Mouse (Mus musculus) megakaryocyte-erythroid progenitor cell, adult 5-6 weeks (primary cell): ENCODE data around the gene Scel. TPM values are rescaled to one million over a fixed set of nuclear protein-coding genes. Genes with fewer than 3 reads are reported as not detected.

Experiments
- ATAC-seq: replicated peaks from 2 replicates; pipeline ENCODE4 v1.8.0; 2016; ENCODE audit warnings: mild to moderate bottlenecking, inconsistent platforms; ENCODE audit not compliant: severe bottlenecking, poor library complexity, low FRiP score, low TSS enrichment
- total RNA-seq, 2 experiments: library from RNA; stranded (forward) in 1 of 2; stranded (reverse) in 1 of 2; fragments of 200-1000, 215-1000 nt in 1 of 2; fragments of >200 nt in 1 of 2; fragmentation: Nextera tagmentation in 1 of 2; gene quantifications; 2 replicates each; pipeline ENCODE4 v1.2.3; 2014 to 2017

Gene Scel
- total RNA-seq, 2 experiments from 2014 or later = not detected

DNA sequence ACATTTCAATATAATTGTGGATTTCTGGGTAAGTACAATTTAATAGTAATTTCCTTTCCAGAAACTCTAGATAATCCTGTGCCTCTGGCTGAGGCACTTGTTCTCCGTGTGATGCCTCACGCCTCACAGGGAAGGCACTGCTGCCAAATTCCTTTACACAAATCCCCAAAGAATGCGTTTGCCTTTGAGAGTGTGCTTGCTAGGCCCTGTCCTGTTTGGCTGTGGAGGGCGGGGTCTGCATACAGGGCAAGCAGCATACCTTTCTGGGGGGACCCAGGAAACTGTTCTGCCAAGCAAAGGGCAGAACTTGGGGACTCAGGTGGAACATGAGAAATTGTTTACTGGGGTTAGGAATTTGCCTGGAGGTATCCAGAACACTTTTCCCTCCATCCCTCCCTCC, 12.2 kb upstream of the Scel start:
- no peak for ATAC-seq

DNA sequence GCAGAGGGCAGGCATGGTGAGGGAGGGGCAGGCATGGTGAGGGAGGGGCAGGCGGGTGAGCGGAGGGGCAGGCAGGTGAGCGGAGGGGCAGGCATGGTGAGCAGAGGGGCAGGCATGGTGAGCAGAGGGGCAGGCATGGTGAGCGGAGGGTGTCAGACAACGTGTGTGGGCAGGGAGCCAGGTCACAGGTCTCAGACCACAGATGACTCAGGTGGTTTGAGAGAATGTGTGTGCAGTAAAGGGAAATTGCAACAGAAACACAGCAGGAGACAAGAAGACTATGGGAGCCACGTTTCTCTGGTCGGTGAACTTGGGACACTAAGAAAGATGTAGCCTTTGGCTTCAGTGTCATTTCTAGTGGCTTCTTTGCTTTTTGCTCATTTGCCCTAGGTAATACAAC, 8.6 kb upstream of the Scel start:
- ATAC-seq = no peak

DNA sequence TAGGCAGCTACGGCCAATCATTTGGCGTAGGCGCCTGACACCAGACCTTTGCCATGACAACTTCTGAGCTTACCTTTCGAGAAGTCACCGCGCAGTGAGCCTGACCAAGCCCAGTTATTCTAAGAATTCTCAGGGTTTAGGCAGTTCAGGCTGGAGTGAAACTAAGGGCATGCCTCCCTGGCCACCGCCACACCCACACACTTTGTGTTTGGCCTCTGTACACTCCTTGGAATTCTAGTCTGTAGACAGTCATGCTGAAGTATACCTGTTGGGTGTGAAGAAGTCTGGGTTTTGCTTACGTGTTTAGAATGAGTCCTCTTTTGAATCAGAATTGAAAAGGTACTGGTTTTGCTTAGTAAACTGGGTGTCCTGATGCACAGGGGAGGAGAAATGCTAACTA, 3.6 kb upstream of the Scel start:
- no peak for ATAC-seq

DNA sequence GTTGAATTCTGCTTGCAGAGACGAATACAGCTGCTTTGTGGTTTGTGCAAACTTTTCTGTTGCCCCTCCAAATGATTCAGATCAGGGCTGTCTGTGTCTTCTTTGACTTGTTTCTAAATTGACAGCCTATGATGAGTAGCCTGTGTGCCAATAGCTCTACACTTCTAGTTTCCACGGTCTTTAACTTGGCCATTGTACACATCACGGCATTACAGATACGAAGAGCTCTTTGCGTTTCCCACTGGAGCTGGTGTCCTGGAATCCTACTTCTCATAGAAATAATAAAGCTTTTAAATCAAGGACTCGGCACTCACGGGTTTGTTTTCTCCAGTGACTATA, 300 bp downstream of the Scel start:
- ATAC-seq = no peak

DNA sequence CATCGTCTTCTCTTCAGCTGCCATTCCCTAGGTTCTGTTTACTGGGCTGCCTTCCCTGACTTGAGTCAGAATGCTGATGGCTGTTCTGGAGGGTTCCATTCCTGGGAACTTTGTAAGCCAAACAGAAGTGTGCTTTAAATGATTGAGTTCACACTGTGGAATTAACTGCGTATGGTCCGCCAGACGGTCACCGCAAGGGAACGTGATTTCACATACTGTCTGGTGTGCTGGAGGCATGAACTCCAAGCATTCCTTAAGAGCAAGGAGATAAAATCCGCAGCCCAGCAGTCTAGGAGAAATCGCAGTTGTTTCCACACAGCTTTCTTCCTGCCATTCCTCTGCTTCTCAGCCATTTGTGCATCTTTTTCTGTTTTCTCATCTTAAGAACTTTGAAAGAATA, 2.3 kb downstream of the Scel start:
- ATAC-seq = no peak

DNA sequence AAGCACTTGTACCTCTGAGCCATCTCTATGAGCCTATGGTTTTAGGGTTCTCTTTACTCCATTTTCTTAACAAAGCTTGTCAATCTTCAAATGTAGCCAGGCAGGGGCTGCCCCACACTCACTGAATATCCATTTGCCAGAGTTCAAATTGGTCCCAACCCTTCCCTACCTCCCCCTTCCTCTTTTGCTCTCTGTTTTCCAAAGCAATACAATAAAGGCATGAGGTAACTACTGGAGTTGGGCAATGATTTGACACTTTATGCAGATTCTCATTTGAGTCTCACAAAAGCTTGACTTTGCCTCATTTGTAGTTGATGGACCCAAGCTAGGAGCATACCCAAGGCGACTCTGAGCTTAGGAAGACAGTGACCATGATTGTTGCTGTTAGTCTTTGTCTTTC, 13.1 kb downstream of the Scel start:
- ATAC-seq = no peak

DNA sequence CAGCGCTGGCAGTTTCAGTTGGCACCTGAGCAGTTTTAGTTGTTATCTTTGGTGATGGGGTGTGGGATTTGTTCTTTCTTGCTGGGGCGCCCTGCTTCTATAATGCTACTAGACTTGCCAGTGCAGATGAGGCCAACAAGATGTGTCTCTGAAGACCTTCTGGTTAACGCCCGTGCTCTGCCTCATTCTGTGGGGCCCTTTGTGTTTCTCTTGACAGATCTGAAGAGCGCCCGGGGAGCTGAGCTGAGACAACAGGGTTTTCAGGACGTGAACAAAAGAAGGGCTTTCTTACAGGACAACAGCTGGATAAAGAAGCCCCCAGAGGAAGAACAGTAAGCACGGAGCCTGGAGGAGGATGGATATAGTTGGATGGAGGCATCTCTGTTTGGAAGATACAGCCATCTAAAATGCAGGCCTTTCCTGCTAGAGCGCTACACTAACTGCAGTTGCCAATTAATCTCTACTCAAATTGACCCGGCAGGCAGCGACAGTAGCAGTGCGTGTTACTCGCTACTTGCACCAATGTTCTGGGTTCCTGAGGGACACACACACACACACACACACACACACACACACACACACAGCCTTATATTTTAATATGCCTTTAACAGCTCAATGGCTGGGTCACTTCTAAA, 16.7 kb downstream of the Scel start:
- ATAC-seq = no peak

DNA sequence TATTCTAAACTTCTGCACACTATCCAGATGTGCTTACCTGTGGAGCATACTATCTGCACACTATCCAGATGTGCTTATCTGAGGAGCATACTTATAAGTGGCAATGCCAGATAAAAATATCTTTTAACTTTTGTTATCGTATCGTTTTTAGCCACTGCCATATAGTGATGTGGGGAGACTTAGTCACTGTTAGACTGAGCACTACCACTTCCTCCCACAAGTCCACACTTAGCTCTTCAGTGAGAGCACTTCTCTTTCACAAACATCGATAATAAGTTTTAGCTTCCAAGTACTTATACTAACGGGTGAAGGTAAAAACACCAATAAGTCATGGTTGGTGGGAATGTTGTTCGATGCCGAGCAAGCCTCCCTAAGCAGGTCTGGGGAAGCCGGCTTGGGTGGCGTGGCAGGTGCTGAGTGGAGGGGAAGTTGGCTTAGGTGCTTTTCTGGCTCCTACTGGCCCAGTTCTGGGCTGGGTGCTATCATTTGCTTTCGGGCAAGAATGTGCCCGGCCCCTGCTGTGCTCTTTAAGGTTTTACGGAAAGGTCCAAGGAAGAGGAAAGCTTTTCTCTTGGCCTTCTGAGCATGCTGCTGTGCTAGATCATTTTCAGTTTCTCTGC, 18.7 kb downstream of the Scel start:
- ATAC-seq = no peak

DNA sequence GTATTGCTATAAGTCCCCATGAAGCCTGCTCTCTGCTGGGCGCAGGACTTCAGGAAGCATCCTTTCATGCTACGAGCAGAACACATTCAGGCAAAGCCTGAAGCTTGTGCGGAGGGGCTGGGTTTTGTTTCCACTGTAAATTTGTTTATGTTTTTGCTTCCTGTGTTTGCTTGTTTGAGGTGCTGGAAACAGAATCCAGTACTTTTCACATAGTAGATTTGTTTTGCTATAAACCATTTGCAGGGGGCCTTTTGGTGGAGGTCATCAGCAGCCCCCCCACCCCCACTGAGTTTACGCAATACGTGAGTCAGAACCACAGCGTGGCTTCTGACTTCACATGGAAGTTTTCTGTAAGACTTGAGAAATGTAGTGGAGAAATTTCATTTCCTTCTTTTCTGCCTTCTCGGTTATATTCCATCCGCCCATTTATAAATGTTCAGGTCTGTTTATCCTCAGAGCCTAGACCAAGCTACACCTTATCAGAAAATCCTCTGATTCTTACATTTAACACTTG, 22.4 kb downstream of the Scel start:
- ATAC-seq = no peak

DNA sequence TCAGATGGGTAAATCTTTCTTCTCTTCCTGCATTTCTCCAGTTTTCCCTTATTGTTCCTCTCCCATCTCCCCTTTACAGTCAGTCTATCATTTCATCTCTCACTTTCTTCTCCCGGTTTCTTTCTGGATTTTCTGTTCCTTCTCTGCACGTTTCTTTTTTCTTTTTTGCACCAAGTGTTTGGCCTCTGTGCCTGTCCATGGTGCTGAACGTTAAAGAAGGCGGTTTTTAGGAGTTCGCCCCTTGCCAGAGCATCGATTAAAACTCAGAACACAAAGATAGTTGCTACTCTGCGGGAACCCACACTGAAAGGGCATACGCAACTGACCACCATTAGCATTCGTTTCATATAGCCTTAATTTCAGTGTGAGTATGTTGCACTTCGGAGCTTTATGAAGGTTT, 23.2 kb downstream of the Scel start:
- ATAC-seq = no peak

DNA sequence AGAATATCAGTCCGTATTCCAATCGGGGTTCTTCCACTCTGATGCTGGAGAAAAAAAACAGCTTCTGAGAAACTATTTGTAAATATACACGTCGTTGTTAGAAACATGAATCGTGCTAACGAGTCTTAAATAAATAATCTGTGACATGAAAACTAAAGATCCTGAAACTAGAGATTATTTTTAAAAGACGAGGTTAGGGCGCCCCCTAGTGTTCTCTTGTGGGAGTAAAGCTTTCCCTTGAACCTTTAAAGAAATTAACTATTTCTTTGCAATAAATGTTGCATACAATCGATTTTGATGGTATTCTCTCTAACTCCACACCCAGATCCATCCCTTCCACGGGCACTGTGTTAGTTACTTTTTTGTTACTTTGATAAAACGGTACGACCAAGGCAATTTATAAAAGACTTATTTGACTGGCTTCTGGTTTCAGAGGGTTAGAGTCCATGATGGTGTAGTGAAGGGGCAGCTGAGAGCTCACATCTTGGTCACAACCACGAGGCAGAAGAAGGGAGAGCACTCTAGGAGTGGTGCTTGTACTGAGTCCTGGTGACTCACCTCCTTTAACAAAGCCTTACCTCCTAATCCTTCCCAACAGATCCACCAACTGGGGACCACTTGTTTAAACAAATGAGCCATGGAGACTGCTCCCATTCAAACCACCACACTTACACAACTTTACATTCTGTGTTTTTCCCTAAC, 24.4 kb downstream of the Scel start:
- peak; percentile 69; the same call in 1 of the 2 replicates for ATAC-seq

DNA sequence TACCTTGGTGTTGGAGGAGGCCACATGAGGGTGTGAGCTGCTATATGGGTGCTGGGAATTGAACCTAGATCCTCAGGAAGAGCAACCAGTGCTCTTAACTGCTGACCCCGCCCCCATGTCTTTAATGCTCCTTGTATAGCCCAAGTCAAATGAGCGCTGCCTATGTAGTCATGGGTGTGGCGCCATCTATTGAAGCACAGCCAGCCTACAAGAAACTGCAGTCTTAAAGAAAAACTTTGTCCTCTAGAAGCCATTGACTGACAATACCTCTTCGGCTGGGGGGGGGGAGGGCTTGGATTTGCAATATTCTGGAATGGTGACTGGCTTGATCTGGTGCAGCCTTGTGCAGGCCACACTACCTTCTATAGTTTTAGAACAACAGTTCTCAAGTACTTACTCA, 26.7 kb downstream of the Scel start:
- ATAC-seq = 0 out of 2 replicates have a peak, but pooled peaks have one; percentile 60

DNA sequence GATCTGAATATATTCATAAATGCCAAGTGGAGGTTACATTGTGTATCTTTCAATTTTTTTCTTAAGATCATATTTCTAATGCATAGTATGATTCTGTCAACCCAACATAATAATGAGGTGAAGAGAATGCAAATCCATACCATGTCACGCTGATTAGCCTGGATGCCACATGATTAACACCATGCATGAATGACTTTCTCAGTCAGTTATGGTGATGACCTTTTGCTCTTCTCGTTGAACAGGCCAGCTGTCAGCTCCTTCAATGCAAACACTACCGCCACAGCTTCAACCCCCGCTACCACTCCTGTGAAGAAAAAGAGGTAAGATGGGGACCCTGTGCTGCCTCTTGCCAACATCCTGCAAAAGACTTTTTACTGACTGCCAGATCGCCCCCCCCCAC, 28.5 kb downstream of the Scel start:
- ATAC-seq = no peak

DNA sequence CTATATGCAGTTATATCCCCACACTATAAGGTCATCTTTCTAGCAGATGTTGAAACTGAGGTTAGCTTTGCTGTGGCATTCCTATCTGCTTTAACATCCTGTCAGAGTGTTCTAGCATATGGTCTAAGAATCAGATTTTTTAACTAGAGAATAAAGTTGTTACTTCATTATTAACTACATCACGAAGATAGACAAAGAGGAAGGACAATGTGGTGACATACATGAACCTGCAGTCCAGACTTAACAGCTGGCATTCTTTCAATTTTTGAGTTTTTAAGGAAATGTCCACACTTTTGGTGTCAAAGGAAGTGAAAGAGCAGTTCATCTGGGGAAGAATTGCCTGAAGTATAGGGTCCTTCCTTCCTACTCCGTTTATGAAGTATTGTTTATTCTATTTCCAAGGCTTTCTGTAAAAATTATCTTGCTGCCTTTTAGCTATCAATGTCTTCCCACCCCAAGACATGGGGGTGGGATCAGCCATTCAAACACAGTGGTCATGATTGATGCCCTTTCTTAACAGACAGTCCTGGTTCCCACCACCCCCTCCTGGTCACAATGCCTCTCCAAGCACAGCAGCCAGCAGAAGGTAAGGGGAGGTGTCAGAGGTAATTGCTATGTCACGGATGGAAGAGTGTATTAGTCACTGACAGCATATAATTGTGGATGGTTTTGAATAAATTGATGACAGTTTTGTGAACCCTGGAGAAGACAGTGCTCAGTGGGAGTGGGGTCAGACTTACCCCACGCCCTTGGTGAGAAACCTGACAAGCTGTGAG, 30.4 kb downstream of the Scel start:
- ATAC-seq = no peak

DNA sequence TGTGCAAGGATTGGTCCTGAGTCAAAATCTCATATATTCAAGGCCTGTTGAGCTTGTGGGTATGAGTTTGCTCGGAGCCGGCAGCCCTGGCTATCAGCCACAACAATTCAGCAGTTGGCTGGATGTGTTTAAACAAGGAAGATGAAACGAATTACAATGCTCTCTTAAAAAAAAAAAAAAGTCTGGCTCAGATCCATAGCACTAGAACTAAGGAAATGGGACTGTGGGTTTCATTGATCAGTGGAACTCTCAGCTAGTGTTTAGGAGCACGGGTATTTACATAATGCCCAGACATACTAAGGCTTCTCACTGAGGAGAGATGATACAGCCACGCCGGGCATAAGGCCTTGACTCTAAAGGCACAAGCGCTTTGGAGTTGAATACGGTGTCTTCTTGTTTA, 32.6 kb downstream of the Scel start:
- ATAC-seq = no peak

DNA sequence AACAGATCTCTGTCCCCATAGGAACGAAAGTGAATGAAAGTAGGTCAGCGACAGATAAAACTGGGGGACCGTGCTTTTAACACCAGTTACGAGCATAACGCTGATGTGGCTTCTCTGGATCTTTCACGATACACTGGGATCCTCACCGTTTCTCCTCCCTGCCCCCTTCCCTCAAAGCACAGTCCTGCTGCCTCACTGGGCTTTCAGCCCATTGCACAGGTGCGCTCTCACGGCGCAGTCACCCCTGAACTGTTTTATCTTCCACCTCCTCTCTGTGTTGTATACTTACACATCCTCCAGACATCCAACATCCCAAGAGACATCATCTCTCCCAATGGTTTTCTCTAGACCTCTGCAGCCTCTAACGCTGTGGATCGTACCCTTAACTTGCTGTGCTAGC, 33.1 kb downstream of the Scel start:
- no peak for ATAC-seq

DNA sequence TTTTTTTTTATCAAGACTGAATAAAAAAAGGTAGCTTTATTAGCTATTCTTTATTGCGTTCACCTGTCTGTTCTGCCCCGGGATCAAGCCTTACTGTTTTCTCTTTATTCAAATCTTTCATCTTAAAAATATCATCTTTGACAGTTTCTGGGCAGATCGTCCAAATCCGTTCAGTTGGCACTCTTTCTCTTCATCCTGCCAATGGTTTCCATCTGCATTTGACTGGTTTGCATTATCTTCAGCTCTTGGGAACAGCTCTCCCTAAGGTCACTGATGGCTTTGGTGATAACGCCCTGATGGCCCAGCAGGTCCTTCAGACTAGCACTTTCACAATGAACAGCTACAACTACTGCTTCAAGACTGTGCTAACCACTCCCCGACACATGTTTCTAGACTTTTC, 35.1 kb downstream of the Scel start:
- ATAC-seq = no peak

DNA sequence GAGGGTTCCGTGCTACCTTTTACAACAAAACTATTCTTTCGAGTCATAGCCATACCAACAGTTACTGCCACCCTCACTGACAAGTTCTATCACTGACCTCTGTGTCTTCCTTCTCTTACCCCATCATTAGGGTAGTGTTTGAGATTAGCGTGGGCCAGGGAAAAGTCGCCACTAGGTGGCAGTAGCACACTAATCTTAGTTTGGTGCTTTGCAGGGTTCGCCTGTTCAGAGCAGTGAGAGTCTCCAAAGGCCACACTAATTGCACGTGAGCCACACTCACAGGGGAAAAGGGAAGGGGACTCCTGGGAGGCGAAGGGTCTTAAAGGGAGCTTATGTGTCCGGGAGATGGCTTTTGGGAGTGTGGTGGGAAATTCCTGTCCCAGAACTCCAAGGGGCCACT, 37.3 kb downstream of the Scel start:
- peak; percentile 97 for ATAC-seq

DNA sequence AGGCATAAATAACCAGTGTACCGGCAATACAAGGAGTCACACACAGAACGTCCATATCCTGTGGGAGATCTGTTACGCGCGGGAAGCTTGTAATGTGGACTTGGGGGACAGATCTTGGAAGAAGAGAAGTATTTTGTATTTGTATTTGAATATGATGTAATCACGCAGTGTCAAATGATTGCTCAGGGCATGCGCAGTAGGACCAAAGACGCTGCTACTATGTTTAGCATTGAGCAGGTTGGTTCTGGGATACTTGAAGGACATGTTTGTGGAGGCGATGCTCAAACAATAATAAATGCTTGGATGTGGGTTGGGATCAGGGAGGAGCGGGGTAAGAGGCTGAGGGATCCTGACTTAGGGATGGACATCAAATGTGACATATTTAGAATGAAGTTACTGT, 37.8 kb downstream of the Scel start:
- 0 out of 2 replicates have a peak, but pooled peaks have one; percentile 12 for ATAC-seq

DNA sequence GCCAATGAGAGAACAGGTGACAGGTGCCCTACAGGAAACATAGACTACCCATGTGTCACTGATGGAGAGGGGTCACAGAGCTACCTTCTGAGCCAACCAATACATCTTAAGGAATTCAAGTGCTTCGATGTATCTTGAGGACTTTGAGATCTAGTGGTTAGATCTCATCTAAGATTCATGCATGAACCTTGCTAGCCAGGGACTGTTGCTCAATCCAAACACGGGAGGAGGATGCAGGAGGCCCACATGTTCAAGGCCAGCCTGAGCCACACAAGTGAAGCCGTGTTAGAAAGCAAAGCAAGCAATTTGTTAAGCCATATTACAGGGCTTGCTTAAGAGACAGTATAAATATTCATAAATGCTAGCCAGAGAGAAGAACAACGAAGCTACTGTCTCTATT, 38.8 kb downstream of the Scel start:
- no peak for ATAC-seq
